Mouse (Mus musculus) left cerebral cortex, postnatal 25 days (tissue): ENCODE results near the gene Lrrc28. TPM values are rescaled to one million over a fixed set of nuclear protein-coding genes. Genes with fewer than 3 reads are reported as not detected.

Source experiments
- DNase-seq, 2 experiments: peaks; one replicate each; pipeline ENCODE4 v3.0.0; 2022; ENCODE audit warnings: low spot score in 2 of 2, mixed read lengths in 1 of 2
- intact Hi-C: fragments of 180-260 bp; cut with DNase I; formaldehyde crosslinking; loops from one replicate; pipeline ENCODE4 v1.15.1; 2025
- total RNA-seq, 2 experiments: library from RNA; stranded (reverse); gene quantifications; 2 replicates each; pipeline ENCODE4 v1.2.3; 2021

The Lrrc28 gene
- total RNA-seq, 2 experiments from 2014 or later = 33.8 to 36.8 TPM

DNA sequence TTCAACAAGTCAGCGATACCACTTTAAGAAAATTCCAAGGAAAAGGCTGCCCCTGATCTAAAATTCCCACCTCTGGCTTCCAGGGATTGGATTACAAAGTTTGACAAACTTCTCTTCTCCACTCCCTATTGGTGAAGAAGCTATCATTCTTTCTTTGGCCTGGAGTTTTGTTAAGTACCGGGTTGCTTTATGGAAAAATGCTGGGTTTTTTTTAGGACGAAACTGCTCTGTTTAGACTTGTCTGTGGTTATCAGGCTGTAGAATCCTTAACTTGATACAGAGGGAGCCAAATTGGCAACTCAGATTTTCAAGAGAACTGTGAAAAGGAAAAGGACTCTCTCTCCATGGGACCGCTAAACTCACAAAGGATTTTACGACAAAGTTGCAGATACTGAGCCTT, 2.2 kb upstream of the Lrrc28 start, which contains the start of gene Ttc23:
Gene Ttc23 (plus strand): TSS at position 134 of the 400 bp plus-strand sequence.
- peak in 1 of 2 experiments; percentile 35 for DNase-seq
- intact Hi-C loops = no loop called here

DNA sequence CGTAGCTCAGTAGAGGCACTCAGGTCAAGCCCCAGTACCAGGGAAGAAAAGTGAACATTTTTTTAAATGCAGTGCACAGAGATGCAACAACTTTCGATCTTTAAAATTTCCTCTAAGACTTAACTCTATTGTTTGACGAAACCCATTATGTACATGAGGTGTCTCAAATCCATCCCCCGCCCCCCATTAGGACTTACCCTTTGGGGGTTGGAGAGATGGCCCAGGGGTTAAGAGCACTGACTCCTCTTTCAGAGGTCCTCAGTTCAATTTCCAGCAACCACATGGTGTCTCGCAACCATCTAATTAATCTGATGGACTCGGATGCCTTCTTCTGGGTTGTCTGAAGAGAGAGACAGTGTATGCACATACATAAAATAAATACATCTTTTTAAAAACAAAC, 1.1 kb upstream of the Lrrc28 start:
- DNase-seq = no peak
- intact Hi-C loops = no loop called here

DNA sequence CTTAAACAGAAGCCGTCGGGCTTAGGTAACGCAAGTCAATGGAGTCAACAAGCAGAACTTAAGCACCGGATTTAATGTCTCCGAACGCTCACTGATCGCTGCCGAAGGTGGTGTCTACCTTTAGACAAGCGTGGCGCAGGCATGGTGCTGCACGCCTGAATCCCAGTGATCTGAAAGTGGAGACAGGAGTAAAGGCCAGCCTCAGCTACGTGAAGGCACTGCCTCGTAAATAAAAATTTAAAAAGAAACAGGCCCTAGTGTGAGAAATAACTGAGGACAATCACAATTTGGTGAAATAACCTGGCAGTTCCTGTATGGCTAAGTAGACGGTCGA, 580 bp upstream of the Lrrc28 start:
- intact Hi-C loops = no loop called here
- no peak for DNase-seq

DNA sequence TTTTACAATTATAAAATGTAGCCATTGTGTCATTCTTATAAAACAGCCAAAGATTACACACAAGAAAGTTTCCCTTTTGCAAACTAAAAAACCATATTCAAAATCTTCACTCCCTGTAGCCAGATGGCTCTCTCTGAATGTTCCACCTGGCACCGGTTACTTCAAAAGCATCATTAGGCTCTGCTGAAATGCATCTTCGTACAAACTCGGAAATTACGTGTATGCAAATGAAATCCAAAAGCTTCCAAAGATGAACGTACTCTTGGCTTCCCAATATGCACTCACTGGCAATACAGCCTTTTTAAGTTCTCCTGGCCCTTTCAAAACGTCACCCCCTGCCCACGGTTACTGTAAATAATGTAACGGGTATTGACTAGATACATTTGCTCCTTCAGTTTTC, 777 bp downstream of the Lrrc28 start:
- DNase-seq = peak in 1 of 2 experiments; percentile 57
- intact Hi-C loops = no loop called here

DNA sequence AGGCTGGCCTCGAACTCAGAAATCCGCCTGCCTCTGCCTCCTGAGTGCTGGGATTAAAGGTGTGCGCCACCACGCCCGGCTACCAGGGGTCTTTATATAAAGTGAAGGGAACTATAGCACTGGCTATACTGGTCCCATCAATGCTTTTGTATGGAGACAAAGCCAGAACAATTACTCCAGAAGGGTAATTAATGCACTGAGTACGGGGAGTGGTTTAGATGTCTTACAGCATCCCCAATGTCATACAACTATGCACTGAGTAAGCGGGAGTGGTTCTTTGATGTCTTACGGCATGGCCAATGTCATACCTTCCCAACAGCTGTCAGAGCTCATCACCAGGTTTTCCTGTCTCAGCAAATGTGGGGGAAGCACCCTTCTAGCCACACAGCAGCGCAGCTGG, 2.1 kb downstream of the Lrrc28 start:
- DNase-seq = no peak
- intact Hi-C loops = no loop called here

DNA sequence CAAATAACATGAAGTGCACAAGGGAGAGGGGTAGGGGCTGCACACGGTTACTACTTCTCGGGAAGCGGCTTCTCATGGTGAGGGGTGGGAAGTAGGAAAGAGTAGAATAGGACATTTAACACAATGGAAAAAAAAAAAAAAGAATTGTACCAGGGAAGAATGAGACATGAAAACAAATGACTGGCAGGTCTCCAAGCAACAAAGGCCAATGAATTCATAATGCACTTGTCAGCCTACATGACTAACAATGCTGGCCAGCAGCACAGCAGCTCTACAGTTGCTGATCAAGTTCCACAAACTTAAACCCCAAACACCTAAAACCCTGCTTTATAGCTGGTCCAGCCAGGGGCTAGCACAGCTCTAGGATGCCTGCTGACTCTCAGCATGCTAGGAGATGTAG, 6.1 kb downstream of the Lrrc28 start:
- intact Hi-C loops = loop anchor here (10.0 kb wide), 1 partner anchor 924 kb away; no protein-coding TSS in a partner anchor
- no peak for DNase-seq

DNA sequence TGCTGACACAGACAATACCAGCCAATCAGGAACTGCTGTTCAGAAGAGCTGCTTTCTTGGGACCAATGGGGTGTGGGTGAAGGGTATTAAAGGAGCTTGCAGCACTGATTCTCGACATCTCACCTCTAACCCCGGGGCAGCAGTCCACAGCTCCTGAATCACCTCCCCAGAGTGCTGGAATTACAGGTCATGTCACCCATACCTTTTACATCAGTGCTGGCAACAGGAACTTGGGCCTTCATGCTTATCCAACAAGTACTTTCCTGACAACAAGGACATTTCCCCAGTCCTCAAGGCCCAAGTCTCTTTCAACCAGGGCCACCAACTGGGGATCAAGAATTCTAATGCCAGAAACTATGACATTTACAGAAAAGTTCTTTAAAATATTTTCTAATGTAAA, 8.9 kb downstream of the Lrrc28 start:
- DNase-seq = no peak
- intact Hi-C loops = loop anchor here (10.0 kb wide), 1 partner anchor 921 kb away; no protein-coding TSS in a partner anchor

DNA sequence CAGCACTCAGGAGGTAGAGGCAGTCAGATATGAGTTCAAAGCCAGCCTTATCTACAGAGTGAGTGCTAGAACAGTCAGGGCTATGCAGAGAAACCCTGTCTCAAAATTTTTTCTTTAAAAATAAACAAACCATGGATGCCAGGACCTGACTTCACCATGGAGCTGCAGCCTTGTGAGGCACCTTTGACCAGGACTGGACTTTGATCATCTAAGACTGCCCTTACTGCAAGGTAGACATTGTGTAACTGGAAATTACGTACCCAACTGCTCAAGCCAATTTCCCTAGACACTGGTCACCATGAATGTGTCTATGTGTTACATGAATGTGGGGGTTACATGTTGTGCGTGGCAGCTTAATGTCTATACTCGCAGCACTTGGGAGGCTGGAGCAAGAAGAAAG, 10.9 kb downstream of the Lrrc28 start:
- intact Hi-C loops = loop anchor here (5.0 to 10.0 kb wide), 3 partner anchors 87 to 919 kb away; no protein-coding TSS in a partner anchor
- no peak for DNase-seq

DNA sequence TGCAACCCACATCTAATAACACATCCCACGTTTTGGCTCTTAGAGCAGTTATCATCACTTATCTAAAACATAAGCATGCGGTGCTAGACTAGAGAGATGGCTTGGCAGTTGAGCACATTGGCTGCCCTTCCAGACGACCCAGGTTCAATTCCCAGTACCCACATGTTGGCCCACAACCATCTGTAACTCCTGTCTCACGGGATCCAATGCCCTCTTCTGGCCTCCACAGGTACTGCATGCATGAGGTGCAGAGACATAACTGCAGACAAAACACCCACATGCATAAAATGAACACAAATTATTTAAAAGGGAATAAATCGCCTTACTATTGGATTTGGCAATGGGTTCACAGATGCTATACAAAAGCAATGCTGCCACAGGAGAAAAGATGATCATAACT, 12.7 kb downstream of the Lrrc28 start:
- intact Hi-C loops = loop anchor here (5.0 to 10.0 kb wide), 3 partner anchors 85 to 918 kb away; no protein-coding TSS in a partner anchor
- no peak for DNase-seq

DNA sequence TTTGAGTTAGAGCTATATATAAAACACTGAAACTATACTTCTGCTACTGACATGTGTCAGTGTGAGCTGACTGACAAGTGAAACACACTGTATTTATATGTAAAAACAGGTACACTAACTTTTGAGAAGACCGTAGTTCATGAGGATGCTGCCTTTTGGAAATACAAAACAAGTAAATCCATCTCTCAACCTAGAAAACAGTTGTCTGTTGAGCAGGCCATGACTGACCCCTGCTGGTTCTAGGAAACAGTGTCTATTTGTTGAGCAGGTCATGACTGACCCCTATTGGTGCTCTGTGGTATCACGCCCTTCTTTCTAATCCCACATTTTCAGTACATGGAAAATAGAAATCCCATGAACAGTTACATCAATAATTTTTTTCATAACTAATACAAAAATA, 14.3 kb downstream of the Lrrc28 start:
- intact Hi-C loops = loop anchor here (2.0 to 10.0 kb wide), 5 partner anchors 84 to 916 kb away; no protein-coding TSS in a partner anchor
- peak; percentile 79 to 89 for DNase-seq

DNA sequence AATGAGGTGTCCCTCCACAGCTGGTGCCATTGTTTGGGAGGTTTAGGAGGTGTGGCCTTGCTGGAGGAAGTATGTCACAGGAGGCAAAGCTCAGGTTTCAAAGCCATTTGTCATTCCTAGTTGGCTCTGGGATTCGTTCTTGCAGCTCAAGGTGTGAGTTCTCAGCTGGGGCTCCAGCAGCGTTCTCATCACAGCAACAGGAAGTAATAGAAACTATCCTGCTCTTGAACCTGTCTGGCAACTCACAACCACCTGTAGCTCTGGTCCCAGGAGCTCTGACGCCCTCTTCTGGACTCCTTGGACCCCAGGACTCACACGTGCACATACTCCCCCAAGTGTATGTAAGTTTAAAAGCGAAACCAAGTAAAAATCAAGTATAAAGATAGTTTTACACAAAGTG, 15.4 kb downstream of the Lrrc28 start:
- DNase-seq = no peak
- intact Hi-C loops = loop anchor here (2.0 to 10.0 kb wide), 5 partner anchors 82 to 915 kb away; no protein-coding TSS in a partner anchor

DNA sequence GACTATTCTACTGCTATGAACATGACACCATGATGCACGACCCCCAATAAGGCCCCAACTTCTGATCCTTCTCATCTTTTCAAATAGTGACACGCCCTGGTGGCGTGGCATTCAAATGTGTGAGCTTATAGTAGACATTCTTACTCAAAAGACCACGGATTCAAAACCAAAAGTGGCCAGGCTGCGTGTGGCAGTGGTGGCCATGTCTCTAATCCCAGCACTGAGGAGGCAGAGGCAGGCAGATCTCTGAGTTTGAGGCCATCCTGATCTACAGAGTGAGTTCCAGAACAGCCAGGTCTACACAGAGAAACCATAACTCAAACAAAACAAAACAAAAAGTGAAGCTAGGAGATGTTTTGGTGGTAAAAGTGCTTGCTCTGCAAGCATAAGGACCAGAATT, 18.4 kb downstream of the Lrrc28 start:
- DNase-seq = no peak
- intact Hi-C loops = no loop called here

DNA sequence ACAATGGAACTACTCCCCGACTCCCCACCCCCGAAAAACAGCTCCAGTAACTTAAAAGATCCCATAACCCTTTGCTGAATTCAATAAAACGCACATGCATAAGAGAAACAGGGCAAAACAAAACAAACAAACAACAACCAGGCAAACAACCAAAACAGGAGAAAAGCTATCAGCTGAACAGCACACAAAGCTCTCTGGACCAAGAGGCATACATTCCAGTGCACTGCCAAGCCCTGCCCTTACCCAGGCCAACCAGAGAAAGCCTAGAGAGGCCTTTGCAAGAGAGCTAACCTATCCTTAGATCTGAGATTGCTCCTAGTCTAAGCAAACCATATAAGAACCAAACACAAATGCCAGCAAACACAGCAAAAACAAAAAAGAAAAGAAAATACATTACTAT, 22.9 kb downstream of the Lrrc28 start:
- intact Hi-C loops = loop anchor here (5.0 kb wide), 1 partner anchor 250 kb away; the partner anchor contains the start of gene Mef2a

DNA sequence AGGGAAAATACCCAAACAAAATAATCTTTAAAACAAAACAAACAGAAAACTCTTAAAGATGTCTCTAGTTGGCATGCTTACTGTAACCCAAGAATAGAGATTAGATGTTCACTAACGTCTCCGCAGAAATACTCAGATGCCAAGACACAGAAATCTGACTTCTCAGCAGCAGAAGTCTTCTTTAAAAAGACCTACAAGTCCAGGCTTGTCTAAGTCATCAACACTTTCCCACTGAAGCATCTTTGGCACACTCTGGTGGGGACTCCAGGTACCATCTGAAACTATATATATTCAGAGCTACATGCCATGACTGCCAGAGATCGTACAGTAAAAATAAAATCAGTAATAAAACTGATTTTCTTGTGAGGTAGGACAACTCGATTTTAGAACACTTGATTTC, 25.2 kb downstream of the Lrrc28 start:
- intact Hi-C loops = loop anchor here (5.0 kb wide), 1 partner anchor 248 kb away; the partner anchor contains the start of gene Mef2a
- peak; percentile 32 to 65 for DNase-seq

More for the DNA sequence above, 22.9 kb downstream of the Lrrc28 start:
- no peak for DNase-seq

DNA sequence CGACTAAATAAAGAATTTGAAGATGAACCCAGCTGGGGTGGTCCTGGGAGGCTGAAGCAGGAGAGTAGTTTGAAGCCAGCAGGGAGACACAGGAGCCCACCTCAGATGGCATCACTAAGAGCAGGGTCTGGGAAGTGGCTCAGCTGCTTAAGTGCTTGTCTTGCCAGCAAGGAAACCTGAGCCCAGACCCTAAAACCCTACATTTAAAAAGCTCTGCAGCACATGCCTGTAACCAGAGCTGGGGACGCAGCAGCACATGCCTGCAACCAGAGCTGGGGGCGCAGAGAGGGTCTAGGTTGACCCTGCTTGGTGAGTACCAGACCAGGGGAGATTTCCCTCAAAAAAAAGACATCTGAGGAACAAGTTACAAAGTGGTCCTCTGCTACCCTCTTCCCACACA, 26.8 kb downstream of the Lrrc28 start:
- no peak for DNase-seq
- intact Hi-C loops = no loop called here

DNA sequence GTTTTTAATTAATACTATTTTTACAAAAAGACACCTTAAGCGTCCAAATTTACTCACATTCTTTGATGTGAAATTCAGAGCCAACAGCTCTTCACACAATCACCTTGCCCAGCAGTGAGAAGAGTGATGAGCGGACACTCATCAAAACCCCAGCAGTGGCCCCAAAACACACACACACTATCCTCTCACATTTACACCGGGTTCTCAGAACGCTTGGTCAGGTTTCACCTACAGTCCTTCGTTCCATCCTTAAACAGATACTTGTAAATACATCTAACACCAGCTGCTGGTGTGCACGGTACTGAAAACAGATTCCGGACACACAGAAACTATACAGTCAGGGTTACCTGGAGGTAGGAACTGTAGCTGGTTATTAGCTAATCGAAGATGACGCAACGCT, 27.4 kb downstream of the Lrrc28 start:
- intact Hi-C loops = no loop called here
- no peak for DNase-seq

DNA sequence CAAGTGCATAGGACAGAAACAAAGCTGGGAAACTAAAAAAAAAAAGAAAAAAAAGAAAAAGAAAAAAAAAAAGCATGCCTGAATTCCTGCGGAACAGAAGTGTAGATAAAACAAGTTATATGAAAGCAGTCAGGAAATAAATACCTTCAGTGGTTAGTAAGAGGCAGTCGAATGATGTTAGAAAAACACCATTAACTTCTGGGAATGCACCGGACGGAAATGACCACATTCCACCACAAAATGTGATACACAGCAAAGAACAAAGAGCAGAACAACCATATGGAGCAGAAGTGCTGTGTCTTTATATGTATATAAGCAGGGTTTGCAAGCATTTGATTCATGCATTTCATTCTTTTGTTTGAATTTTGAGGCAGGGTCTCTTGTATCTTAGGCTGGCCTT, 28.2 kb downstream of the Lrrc28 start:
- intact Hi-C loops = no loop called here
- no peak for DNase-seq

DNA sequence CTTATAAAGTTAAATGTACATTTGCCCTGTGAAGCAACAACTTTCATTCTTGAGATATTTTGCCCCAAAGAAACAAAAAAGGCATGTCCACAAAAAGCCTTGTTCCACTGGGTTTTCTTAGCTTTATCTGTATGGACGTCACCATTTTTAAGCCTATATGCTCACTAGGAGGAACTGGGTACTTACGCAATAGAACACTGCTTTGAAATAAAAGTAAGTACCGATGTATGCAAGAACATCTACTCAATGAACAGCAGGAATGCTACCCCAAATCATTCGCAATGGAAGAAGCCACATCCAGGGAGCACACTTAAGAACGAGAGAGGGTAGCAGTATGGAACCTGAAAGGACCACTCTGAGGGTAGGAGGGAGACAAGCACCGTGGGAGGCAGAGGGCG, 30.6 kb downstream of the Lrrc28 start:
- intact Hi-C loops = no loop called here
- no peak for DNase-seq

DNA sequence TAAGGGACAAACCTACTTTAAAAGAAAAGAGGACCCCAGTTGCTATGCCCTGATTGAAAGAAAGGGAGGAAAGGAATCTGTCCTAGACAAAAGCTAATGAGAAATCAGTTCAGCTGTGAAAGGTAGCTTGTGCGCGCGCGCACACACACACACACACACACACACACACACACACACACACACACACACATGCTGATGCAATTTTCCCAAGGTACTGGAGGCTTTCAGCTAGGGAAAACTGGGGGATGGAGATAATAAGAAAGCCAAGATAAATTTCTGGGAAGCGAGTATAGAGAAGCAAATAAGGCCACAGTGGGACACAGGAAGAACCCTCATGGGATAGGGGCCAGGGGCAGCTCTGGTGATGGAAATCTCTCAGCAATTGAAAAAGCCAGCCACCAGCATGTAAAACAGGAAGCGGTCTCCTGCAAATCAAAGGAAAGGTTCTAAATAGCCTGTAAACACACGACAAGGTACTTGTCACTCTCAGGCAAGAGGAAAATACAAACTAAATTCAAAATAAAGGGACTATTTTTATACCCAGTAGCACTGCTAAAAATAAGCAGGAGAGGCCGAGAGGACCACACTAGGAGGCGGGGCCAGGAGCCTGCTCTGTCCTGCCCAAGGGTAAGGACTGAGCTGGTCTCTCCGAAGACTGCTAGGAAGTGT, 31.1 kb downstream of the Lrrc28 start:
- DNase-seq = no peak
- intact Hi-C loops = no loop called here

DNA sequence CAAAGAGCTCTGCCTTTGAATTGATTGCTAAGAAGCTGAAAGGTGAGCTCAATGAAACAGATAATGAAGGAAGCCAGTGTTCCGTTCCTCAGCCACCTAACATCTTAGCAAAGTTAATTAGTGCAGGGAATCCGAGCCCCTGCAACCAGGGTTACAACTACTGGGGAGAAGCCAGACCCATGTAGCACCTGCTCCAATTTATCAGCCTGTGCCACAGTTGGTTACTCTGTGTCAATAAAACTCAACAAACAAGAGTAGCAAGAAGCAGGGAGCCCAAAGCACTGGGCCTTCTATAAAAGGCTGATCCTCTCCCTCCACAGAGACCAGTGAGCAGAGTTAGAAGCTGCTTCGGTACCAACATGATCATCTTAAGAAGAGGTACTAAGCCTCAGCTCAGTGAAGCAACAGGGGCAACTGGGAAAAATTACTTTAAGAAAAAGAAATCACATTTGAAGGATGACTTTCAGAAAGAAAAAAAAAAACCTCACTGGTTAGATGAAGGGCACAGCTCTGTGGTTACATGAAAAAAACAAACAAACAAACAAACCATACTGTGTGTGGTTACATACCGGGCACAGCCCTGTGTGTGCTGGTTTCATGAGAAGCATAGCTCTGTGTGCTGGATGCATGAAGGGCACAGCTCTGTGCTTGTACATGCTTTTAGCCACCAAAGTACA, 36.6 kb downstream of the Lrrc28 start:
- intact Hi-C loops = no loop called here
- no peak for DNase-seq
